Mouse (Mus musculus): ENCODE data around the gene Exosc9. TPM values are rescaled to one million over a fixed set of nuclear protein-coding genes. Genes with fewer than 3 reads are reported as not detected.

The Exosc9 gene
- polyA plus RNA-seq (2015; fragmentation: Nextera tagmentation; extraction: Ambion mirVana), result 73.4 and 81.9 TPM in 2 replicates

DNA sequence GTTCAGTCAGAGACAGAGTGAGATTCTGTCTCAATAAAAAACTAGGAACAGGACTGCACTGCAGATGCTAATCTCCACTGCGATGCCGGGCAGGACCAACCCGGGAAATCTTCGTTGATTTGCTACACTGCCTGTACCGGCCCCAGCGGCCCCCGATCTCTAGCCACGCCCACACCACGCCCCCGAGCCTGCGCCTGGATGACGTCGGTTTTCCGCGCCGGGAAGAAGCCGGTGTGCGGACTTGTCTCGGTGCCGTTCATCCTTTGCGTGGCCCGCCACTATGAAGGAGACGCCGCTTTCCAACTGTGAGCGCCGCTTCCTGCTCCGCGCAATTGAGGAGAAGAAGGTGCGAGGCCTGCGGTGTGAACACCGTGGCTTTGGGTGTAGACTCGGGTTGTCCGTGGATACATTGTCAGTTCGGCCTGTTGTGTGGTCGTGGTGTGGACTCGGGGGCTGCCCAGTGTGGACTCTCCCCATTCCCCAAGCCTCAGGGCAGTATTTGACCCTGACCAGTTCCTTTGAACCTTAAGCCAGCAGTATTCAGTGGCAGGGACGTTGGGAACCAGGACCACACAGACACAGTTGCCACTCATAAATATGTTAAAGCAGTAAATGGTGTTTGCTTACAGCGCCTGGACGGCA, at the start of gene Exosc9:
Gene Exosc9, plus strand, starts transcription at position 201 of the 642 bp plus-strand sequence.
- ATAC-seq, result peak; percentile 97

DNA sequence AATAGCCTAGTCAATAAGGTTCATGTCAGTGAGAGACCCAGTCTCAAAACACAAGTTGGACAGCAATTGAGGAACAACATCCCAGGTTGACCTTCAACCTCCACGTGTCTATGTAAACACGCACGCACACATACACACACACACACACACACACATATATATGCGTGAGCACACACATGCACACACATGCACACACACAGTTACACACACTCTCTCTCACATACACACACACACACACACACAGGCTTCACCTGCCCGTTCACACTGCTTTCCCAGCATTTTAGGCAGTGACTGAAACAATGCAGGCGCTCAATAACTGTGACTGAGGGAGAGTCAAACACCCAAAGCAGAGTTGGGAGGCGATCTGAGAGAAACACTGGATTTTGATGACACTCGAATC, 47.1 kb upstream of the Exosc9 start:
- Histone ChIP-seq H3K9ac (ENCODE audit: low read depth, low read length) (no peak overlapping the region), H3K9me3 (ENCODE audit: control insufficient read depth, low read length) (no peaks in the 10 kb centered on the region), H3K27me3 (replicated peaks; ENCODE audit: control insufficient read depth, insufficient read depth, low read length) (no peaks in the 10 kb centered on the region), H3K36me3 (ENCODE audit: control insufficient read depth, insufficient read depth, low read length) (no peaks in the 10 kb centered on the region), H3K27ac (ENCODE audit: low read depth, low read length) (no peak overlapping the region), H3K4me3 (ENCODE audit: low read length) (no peak overlapping the region), H3K4me1 (ENCODE audit: control insufficient read depth, insufficient read depth, low read depth, low read length) (no peaks in the 10 kb centered on the region), H3K4me2 (ENCODE audit: low read length) (no peak overlapping the region)
- WGBS, result 79% methylated on average over 8 of the region's 8 CpGs
- ATAC-seq, result no peak

More for the DNA sequence above, at the start of gene Exosc9:
- peak within 1 kb of the TSS; percentile 89 for H3K4me2 ChIP-seq (ENCODE audit: low read length)
- peak within 1 kb of the TSS; percentile 79 for H3K27ac ChIP-seq (ENCODE audit: low read depth, low read length)
- H3K4me1 ChIP-seq (ENCODE audit: control insufficient read depth, insufficient read depth, low read depth, low read length), result peaks cover 12% of the 10 kb centered on the region
- 0% methylated on average over 37 of the region's 39 CpGs for WGBS
- no peaks in the 10 kb centered on the region for H3K9me3 ChIP-seq (ENCODE audit: control insufficient read depth, low read length)
- H3K4me3 ChIP-seq (ENCODE audit: low read length), result peak within 1 kb of the TSS; percentile 68
- peak within 1 kb of the TSS; percentile 74 for H3K9ac ChIP-seq (ENCODE audit: low read depth, low read length)
- H3K36me3 ChIP-seq (ENCODE audit: control insufficient read depth, insufficient read depth, low read length), result peaks cover 21% of the 10 kb centered on the region
- no peaks in the 10 kb centered on the region for H3K27me3 ChIP-seq (replicated peaks; ENCODE audit: control insufficient read depth, insufficient read depth, low read length)

DNA sequence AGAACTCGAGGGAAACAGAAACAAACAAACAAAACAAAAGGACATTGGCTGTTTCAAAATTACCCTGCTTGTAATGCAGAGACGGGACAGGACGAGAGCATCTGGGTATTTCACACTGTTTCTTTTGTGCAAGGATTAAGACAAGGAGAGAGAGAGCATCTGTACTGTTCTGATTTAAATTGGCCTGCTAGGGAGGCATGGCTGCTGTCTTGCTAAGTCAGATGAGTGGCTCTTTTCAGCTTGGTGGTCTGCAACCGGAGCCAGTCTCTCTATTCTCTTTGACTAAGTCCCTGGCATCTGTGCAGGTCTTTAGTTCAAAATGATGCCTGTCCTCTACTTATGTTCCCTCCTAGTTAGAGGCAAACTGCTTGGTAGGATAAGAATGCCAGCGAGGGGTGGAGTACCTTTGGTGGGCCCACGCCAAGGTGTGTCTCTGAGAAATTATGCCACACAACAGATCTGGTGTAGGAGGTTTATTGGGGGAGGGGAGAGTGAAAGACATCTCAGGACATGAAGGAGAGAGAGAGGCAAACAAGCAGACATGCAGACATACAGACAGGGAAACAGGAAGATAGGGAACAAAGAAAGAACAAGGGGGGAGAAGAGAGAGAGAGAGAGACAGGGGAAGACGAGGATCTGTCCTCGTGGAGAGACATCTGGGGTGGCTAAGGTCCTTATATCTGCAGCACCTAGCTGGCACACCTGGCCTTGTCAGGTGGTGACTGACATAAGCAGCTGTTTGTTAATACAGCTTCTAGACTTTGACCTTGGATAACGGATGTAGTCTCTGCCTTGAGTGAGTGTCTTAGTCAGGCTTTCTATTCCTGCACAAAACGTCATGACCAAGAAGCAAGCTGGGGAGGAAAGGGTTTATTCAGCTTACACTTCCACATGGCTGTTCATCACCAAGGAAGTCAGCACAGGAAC, 46.3 kb upstream of the Exosc9 start:
- Histone ChIP-seq H3K4me1 (ENCODE audit: control insufficient read depth, insufficient read depth, low read depth, low read length) (no peaks in the 10 kb centered on the region), H3K4me2 (ENCODE audit: low read length) (no peak overlapping the region), H3K27me3 (replicated peaks; ENCODE audit: control insufficient read depth, insufficient read depth, low read length) (no peaks in the 10 kb centered on the region), H3K4me3 (ENCODE audit: low read length) (no peak overlapping the region), H3K36me3 (ENCODE audit: control insufficient read depth, insufficient read depth, low read length) (no peaks in the 10 kb centered on the region), H3K27ac (ENCODE audit: low read depth, low read length) (no peak overlapping the region), H3K9me3 (ENCODE audit: control insufficient read depth, low read length) (no peaks in the 10 kb centered on the region), H3K9ac (ENCODE audit: low read depth, low read length) (no peak overlapping the region)
- no peak for ATAC-seq
- 58% methylated on average over 10 of the region's 10 CpGs for WGBS

DNA sequence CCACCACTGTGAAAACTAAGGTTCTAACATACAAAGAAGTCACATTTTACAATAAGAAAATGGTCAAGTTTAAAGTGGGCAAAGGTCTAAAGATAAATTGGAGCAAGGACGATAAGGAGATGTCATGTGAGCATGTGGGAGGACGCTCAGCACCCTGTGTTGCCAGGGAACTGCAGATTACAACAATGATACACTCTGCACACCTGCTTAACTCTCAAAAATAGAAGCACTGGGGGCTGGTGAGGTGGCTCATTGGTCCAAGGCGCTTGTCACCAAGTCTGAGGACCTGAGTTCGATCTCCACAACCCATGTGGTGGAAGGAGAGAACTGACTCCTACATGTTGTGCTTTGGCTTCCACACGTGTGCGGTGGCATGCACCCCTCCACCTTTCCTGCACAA, 40.9 kb upstream of the Exosc9 start:
- no peak overlapping the region for H3K4me2 ChIP-seq (ENCODE audit: low read length)
- H3K4me1 ChIP-seq (ENCODE audit: control insufficient read depth, insufficient read depth, low read depth, low read length), result no peaks in the 10 kb centered on the region
- H3K9me3 ChIP-seq (ENCODE audit: control insufficient read depth, low read length), result no peaks in the 10 kb centered on the region
- no peaks in the 10 kb centered on the region for H3K36me3 ChIP-seq (ENCODE audit: control insufficient read depth, insufficient read depth, low read length)
- H3K4me3 ChIP-seq (ENCODE audit: low read length), result no peak overlapping the region
- no peak for ATAC-seq
- H3K27me3 ChIP-seq (replicated peaks; ENCODE audit: control insufficient read depth, insufficient read depth, low read length), result no peaks in the 10 kb centered on the region
- H3K9ac ChIP-seq (ENCODE audit: low read depth, low read length), result no peak overlapping the region
- WGBS, result 90% methylated on average over 6 of the region's 6 CpGs
- H3K27ac ChIP-seq (ENCODE audit: low read depth, low read length), result no peak overlapping the region

DNA sequence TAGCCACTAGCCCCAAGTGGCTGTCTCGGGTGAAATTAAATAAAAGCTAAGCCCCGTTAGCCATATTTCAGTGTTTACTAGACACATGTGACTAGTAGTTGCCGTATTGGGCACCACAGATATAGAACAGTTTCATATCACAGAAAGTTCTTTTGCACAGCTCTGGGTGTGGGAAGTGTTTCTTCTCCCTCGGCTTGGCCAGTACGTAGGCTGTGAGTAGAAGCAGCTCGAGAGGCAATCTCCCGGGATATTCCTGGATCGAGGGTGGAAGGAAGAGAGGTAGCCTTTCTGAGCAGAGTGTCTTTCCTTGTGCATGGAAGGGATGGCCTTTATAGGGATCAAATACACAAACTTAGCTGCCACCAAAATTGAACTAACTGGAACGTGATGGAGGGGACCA, 36.2 kb upstream of the Exosc9 start:
- H3K9ac ChIP-seq (ENCODE audit: low read depth, low read length), result no peak overlapping the region
- H3K9me3 ChIP-seq (ENCODE audit: control insufficient read depth, low read length), result no peaks in the 10 kb centered on the region
- H3K4me1 ChIP-seq (ENCODE audit: control insufficient read depth, insufficient read depth, low read depth, low read length), result no peaks in the 10 kb centered on the region; the same call in 1 of the 2 replicates
- H3K36me3 ChIP-seq (ENCODE audit: control insufficient read depth, insufficient read depth, low read length), result no peaks in the 10 kb centered on the region
- H3K4me3 ChIP-seq (ENCODE audit: low read length), result no peak overlapping the region
- WGBS, result 90% methylated on average over 9 of the region's 9 CpGs
- H3K27ac ChIP-seq (ENCODE audit: low read depth, low read length), result no peak overlapping the region
- ATAC-seq, result no peak
- no peak overlapping the region for H3K4me2 ChIP-seq (ENCODE audit: low read length)
- H3K27me3 ChIP-seq (replicated peaks; ENCODE audit: control insufficient read depth, insufficient read depth, low read length), result peaks cover 7% of the 10 kb centered on the region

DNA sequence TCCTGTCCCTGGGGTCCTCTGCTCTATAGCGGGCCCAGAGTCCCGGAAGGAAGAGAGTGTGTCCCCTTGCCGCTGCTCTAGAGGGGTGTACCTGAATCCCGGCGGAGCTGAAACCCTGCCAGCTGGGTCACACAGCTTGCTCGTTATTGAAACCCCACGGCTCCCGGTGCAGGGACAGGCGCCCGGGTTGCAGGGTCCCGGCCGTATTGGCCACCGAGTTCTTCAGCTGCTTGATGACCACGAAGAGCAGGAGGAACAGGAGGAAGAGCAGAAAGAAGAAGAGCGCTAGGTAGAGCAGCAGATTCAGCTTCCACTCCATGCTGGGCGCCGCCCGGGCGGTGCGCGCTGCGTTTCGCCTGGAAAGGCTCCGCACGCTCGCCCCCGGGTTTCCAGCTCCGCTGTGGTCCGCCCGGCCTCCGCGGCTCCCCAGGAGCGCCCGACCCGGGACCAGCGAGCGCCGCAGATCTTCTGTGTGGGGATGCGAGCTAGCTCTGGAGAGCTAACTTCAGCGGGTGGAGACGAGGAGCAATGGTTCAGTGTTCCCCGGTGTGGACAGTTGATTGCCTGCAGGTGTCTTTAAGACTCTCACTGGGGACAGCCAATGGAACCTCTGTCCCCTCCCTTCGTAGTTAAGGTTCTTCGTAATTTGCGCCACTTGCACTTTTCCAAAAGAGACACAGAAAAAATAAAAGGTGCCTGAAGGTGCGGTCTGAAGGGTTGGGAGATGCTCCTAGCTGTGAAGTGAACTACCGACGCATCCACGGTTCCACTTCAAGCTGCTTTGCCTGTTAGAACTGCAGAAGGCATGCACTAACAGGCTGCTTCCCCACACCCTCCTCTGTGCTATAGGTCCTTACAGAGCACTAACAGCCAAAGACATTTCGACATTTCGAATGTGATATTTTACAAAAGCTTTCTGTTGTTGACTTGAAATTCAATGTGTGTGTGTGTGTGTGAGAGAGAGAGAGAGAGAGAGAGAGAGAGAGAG, 31.0 kb upstream of the Exosc9 start, which contains the start of gene Gm11549:
Gene Gm11549, minus strand, starts transcription at position 741 of the 988 bp plus-strand sequence.
- peak within 1 kb of the TSS; percentile 62 for H3K4me3 ChIP-seq (ENCODE audit: low read length)
- H3K4me2 ChIP-seq (ENCODE audit: low read length), result peak within 1 kb of the TSS; percentile 99
- peak; percentile 71 for ATAC-seq
- H3K9me3 ChIP-seq (ENCODE audit: control insufficient read depth, low read length), result no peaks in the 10 kb centered on the region
- no peaks in the 10 kb centered on the region; the same call in 1 of the 2 replicates for H3K4me1 ChIP-seq (ENCODE audit: control insufficient read depth, insufficient read depth, low read depth, low read length)
- under 1% methylated on average over 51 of the region's 51 CpGs for WGBS
- no peak within 1 kb of the TSS for H3K27ac ChIP-seq (ENCODE audit: low read depth, low read length)
- peaks cover 15% of the 10 kb centered on the region for H3K27me3 ChIP-seq (replicated peaks; ENCODE audit: control insufficient read depth, insufficient read depth, low read length)
- no peaks in the 10 kb centered on the region for H3K36me3 ChIP-seq (ENCODE audit: control insufficient read depth, insufficient read depth, low read length)
- H3K9ac ChIP-seq (ENCODE audit: low read depth, low read length), result peak within 1 kb of the TSS; percentile 59

DNA sequence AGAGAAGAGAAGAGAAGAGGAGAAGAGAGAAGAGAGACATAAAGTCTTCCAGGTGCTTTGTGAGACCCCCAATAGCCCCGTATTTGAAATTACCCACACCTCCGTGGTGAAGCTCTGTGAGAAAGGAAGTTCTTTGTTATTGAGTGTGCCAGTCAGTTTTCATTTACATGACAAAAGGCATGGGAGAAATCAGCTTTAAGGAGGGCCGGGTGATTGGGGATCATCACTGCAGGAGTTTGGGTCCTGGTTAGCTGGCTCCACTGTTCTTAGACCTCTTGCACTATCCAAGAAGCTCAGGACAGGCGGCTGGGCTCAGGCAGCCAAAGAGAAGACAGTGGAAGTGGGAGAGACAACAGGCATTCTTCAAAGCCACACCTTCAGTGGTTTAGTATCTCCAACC, 30.3 kb upstream of the Exosc9 start:
- Histone ChIP-seq H3K27me3 (replicated peaks; ENCODE audit: control insufficient read depth, insufficient read depth, low read length) (peaks cover 15% of the 10 kb centered on the region), H3K27ac (ENCODE audit: low read depth, low read length) (no peak overlapping the region), H3K4me2 (ENCODE audit: low read length) (no peak overlapping the region), H3K4me1 (ENCODE audit: control insufficient read depth, insufficient read depth, low read depth, low read length) (no peaks in the 10 kb centered on the region; the same call in 1 of the 2 replicates), H3K4me3 (ENCODE audit: low read length) (no peak overlapping the region), H3K36me3 (ENCODE audit: control insufficient read depth, insufficient read depth, low read length) (no peaks in the 10 kb centered on the region), H3K9ac (ENCODE audit: low read depth, low read length) (no peak overlapping the region), H3K9me3 (ENCODE audit: control insufficient read depth, low read length) (no peaks in the 10 kb centered on the region)
- 5% methylated on average over 4 of the region's 4 CpGs for WGBS
- no peak for ATAC-seq

DNA sequence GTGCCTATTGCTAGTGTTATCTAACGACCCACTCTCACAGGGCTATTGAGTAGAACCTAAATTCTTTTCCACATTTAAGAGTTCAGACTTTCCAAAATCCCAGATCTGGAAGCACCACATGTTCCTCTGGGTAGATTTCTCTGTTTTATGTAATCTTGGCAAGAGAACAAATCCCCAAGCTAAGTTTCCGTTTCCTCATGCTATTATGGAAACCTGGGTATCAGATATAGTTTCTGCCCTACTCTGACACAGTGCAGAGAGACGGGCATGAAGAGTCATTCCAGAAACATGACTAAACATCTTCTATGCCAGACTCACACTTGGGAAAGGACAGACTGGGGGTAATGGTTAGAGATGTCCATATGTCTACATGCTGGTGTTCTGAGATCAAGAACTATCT, 27.9 kb upstream of the Exosc9 start:
- no peak for ATAC-seq
- Histone ChIP-seq H3K4me1 (ENCODE audit: control insufficient read depth, insufficient read depth, low read depth, low read length) (no peaks in the 10 kb centered on the region; the same call in 1 of the 2 replicates), H3K36me3 (ENCODE audit: control insufficient read depth, insufficient read depth, low read length) (no peaks in the 10 kb centered on the region), H3K27me3 (replicated peaks; ENCODE audit: control insufficient read depth, insufficient read depth, low read length) (peaks cover 15% of the 10 kb centered on the region), H3K4me2 (ENCODE audit: low read length) (no peak overlapping the region), H3K4me3 (ENCODE audit: low read length) (no peak overlapping the region), H3K9ac (ENCODE audit: low read depth, low read length) (no peak overlapping the region), H3K27ac (ENCODE audit: low read depth, low read length) (no peak overlapping the region), H3K9me3 (ENCODE audit: control insufficient read depth, low read length) (no peaks in the 10 kb centered on the region)
- 82% methylated on average over 3 of the region's 3 CpGs for WGBS

Data from hindbrain, embryonic 16.5 days (tissue).